Mouse (Mus musculus): ENCODE data around the gene Macrod2. TPM values are rescaled to one million over a fixed set of nuclear protein-coding genes. Genes with fewer than 3 reads are reported as not detected.

Gene Macrod2
- total and polyA plus RNA-seq, 2 experiments from 2014 or later = 5.5 to 17.4 TPM

GRCm38 (mm10) chr2:141556747-141557146 is 1161.6 kb downstream of the Macrod2 start:
- H3K36me3 ChIP-seq (replicated peaks; ENCODE audit: control insufficient read depth, insufficient read depth, low read length) = no peaks in the 10 kb centered on the region
- no peaks in the 10 kb centered on the region for H3K4me1 ChIP-seq (ENCODE audit: control insufficient read depth, insufficient read depth)
- ATAC-seq (ENCODE audit: insufficient read depth, low read depth) = no peak
- no peak overlapping the region for H3K4me3 ChIP-seq (ENCODE audit: low read depth, low read length)
- H3K9ac ChIP-seq (replicated peaks; ENCODE audit: low read depth, low read length) = no peak overlapping the region
- no peaks in the 10 kb centered on the region for H3K9me3 ChIP-seq (replicated peaks; ENCODE audit: control insufficient read depth, low read length)
- WGBS = 58% methylated on average over 2 of the region's 2 CpGs
- H3K27ac ChIP-seq (ENCODE audit: low read depth) = no peak overlapping the region
- DNase-seq (ENCODE audit: low spot score) = no peak
- no peak overlapping the region for H3K4me2 ChIP-seq (ENCODE audit: low read depth, low read length)
- H3K27me3 ChIP-seq (ENCODE audit: control insufficient read depth, insufficient read depth, low read length) = no peaks in the 10 kb centered on the region
- no peak for TF ChIP-seq CTCF (IDR thresholded peaks at IDR 0.05; ENCODE audit: low read depth)
- TF ChIP-seq EP300 (IDR thresholded peaks at IDR 0.05; ENCODE audit: low read depth) = no peak

GRCm38 (mm10) chr2:141558242-141558827 is 1163.2 kb downstream of the Macrod2 start:
- H3K4me2 ChIP-seq (ENCODE audit: low read depth, low read length) = no peak overlapping the region
- H3K9me3 ChIP-seq (replicated peaks; ENCODE audit: control insufficient read depth, low read length) = no peaks in the 10 kb centered on the region
- H3K36me3 ChIP-seq (replicated peaks; ENCODE audit: control insufficient read depth, insufficient read depth, low read length) = no peaks in the 10 kb centered on the region
- no peaks in the 10 kb centered on the region for H3K27me3 ChIP-seq (ENCODE audit: control insufficient read depth, insufficient read depth, low read length)
- no peak for DNase-seq (ENCODE audit: low spot score)
- WGBS = 79% methylated on average over 1 of the region's 1 CpGs
- TF ChIP-seq CTCF (IDR thresholded peaks at IDR 0.05; ENCODE audit: low read depth) = no peak
- TF ChIP-seq EP300 (IDR thresholded peaks at IDR 0.05; ENCODE audit: low read depth) = no peak
- no peaks in the 10 kb centered on the region for H3K4me1 ChIP-seq (ENCODE audit: control insufficient read depth, insufficient read depth)
- H3K9ac ChIP-seq (replicated peaks; ENCODE audit: low read depth, low read length) = no peak overlapping the region
- H3K27ac ChIP-seq (ENCODE audit: low read depth) = no peak overlapping the region
- ATAC-seq (ENCODE audit: insufficient read depth, low read depth) = no peak
- no peak overlapping the region for H3K4me3 ChIP-seq (ENCODE audit: low read depth, low read length)

DNA sequence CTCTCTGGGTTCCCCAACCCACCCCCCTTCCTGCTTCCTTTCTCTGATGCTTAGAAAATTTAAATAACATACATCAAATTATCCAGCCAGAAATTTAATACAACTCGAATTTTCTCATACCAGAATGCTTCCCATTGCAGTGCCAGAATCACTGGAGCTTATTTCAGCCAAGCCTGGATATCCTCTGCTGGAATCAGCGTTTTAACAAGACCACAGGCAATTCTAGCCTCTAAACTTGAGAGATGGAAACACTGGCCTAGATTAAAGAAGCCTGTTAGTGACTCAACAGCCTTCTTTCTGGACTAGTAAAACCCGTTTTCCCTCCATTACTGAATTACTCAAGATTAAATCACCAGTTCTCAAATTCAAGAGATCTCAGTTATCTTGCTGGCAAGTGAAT is 1170.9 kb downstream of the Macrod2 start:
- Histone ChIP-seq H3K9ac (replicated peaks; ENCODE audit: low read depth, low read length) (no peak overlapping the region), H3K36me3 (replicated peaks; ENCODE audit: control insufficient read depth, insufficient read depth, low read length) (no peaks in the 10 kb centered on the region), H3K27ac (ENCODE audit: low read depth) (no peak overlapping the region), H3K4me3 (ENCODE audit: low read depth, low read length) (no peak overlapping the region), H3K9me3 (replicated peaks; ENCODE audit: control insufficient read depth, low read length) (no peaks in the 10 kb centered on the region), H3K27me3 (ENCODE audit: control insufficient read depth, insufficient read depth, low read length) (no peaks in the 10 kb centered on the region), H3K4me2 (ENCODE audit: low read depth, low read length) (no peak overlapping the region), H3K4me1 (ENCODE audit: control insufficient read depth, insufficient read depth) (no peaks in the 10 kb centered on the region)
- no peak for DNase-seq (ENCODE audit: low spot score)
- TF ChIP-seq CTCF (IDR thresholded peaks at IDR 0.05; ENCODE audit: low read depth) = no peak
- TF ChIP-seq EP300 (IDR thresholded peaks at IDR 0.05; ENCODE audit: low read depth) = no peak
- 58% methylated on average over 3 of the region's 3 CpGs for WGBS
- ATAC-seq (ENCODE audit: insufficient read depth, low read depth) = no peak

- H3K36me3 ChIP-seq (replicated peaks; ENCODE audit: control insufficient read depth, insufficient read depth, low read length) = no peaks in the 10 kb centered on the region
- no peak overlapping the region for H3K9ac ChIP-seq (replicated peaks; ENCODE audit: low read depth, low read length)
- no peak overlapping the region for H3K4me2 ChIP-seq (ENCODE audit: low read depth, low read length)
- H3K27ac ChIP-seq (ENCODE audit: low read depth) = no peak overlapping the region
- H3K9me3 ChIP-seq (replicated peaks; ENCODE audit: control insufficient read depth, low read length) = no peaks in the 10 kb centered on the region
- no peak overlapping the region for H3K4me3 ChIP-seq (ENCODE audit: low read depth, low read length)
- DNase-seq (ENCODE audit: low spot score) (no peak), ATAC-seq (ENCODE audit: insufficient read depth, low read depth) (no peak)
- 68% methylated on average over 3 of the region's 3 CpGs for WGBS
- TF ChIP-seq EP300 (IDR thresholded peaks at IDR 0.05; ENCODE audit: low read depth) (no peak), CTCF (IDR thresholded peaks at IDR 0.05; ENCODE audit: low read depth) (no peak)
- no peaks in the 10 kb centered on the region for H3K4me1 ChIP-seq (ENCODE audit: control insufficient read depth, insufficient read depth)
- H3K27me3 ChIP-seq (ENCODE audit: control insufficient read depth, insufficient read depth, low read length) = no peaks in the 10 kb centered on the region
Observed at GRCm38 (mm10) chr2:141571360-141571759, 1176.3 kb downstream of the Macrod2 start.

DNA sequence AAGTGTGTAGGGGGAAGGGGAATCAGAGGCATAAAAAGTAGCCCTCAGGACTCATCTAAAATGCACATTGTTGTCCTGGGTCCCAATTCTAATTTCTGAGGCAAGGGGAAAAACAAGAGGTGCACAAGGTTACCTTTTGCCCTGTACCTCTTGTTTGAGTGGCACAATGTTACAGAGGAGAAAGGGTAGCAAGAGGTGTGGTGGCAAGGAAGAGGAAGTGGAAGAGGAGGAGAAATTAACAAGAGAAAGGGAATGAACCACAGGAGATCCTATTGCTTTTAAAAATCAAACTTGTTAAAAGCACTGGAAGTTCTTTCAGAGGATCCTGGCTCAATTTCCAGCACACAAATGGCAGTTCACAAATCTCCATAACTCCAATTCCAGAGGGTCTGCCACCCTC is 1183.1 kb downstream of the Macrod2 start:
- ATAC-seq (ENCODE audit: insufficient read depth, low read depth) (no peak), DNase-seq (ENCODE audit: low spot score) (no peak)
- H3K27ac ChIP-seq (ENCODE audit: low read depth) = no peak overlapping the region
- TF ChIP-seq EP300 (IDR thresholded peaks at IDR 0.05; ENCODE audit: low read depth) = no peak
- TF ChIP-seq CTCF (IDR thresholded peaks at IDR 0.05; ENCODE audit: low read depth) = no peak
- H3K27me3 ChIP-seq (ENCODE audit: control insufficient read depth, insufficient read depth, low read length) = no peaks in the 10 kb centered on the region
- H3K4me2 ChIP-seq (ENCODE audit: low read depth, low read length) = no peak overlapping the region
- no peaks in the 10 kb centered on the region for H3K36me3 ChIP-seq (replicated peaks; ENCODE audit: control insufficient read depth, insufficient read depth, low read length)
- H3K9ac ChIP-seq (replicated peaks; ENCODE audit: low read depth, low read length) = no peak overlapping the region
- no peak overlapping the region for H3K4me3 ChIP-seq (ENCODE audit: low read depth, low read length)
- H3K9me3 ChIP-seq (replicated peaks; ENCODE audit: control insufficient read depth, low read length) = no peaks in the 10 kb centered on the region
- no peaks in the 10 kb centered on the region for H3K4me1 ChIP-seq (ENCODE audit: control insufficient read depth, insufficient read depth)

GRCm38 (mm10) chr2:141582431-141582830 is 1187.3 kb downstream of the Macrod2 start:
- no peak overlapping the region for H3K9ac ChIP-seq (replicated peaks; ENCODE audit: low read depth, low read length)
- TF ChIP-seq EP300 (IDR thresholded peaks at IDR 0.05; ENCODE audit: low read depth) (no peak), CTCF (IDR thresholded peaks at IDR 0.05; ENCODE audit: low read depth) (no peak)
- no peaks in the 10 kb centered on the region for H3K27me3 ChIP-seq (ENCODE audit: control insufficient read depth, insufficient read depth, low read length)
- H3K27ac ChIP-seq (ENCODE audit: low read depth) = no peak overlapping the region
- 69% methylated on average over 3 of the region's 3 CpGs for WGBS
- H3K9me3 ChIP-seq (replicated peaks; ENCODE audit: control insufficient read depth, low read length) = no peaks in the 10 kb centered on the region
- no peak for ATAC-seq (ENCODE audit: insufficient read depth, low read depth)
- no peak for DNase-seq (ENCODE audit: low spot score)
- H3K4me2 ChIP-seq (ENCODE audit: low read depth, low read length) = no peak overlapping the region
- peaks cover 7% of the 10 kb centered on the region for H3K4me1 ChIP-seq (ENCODE audit: control insufficient read depth, insufficient read depth)
- H3K36me3 ChIP-seq (replicated peaks; ENCODE audit: control insufficient read depth, insufficient read depth, low read length) = no peaks in the 10 kb centered on the region
- H3K4me3 ChIP-seq (ENCODE audit: low read depth, low read length) = no peak overlapping the region
